Mouse (Mus musculus): ENCODE results near the gene Rnf215.
A peak's percentile ranks its signal among the peaks of the same experiment; 100 is the strongest.
"Not testable (repeated sequence)": the region's sequence is repeated elsewhere in the genome, so short reads cannot be mapped to it uniquely, and the experiment has no call there.

Rnf215 gene

DNA sequence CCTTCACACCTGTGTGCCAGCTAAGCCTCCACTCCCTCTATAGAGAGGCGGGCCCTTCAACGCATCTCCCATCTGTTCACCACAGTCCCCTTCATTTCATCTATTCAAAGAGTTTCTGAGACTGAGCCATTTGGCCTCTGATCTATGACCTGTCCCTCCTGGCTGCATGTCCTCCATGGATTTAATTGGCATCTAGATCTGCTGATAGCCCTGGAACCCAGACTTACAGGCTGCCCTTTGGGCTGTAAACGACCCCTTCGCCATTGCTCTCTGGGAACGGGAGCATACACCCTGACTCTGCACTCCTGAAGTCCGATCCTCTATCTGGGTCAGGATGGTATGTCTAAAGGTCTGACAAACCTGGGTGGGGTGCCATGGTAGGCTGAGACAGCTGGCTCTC, 22.1 kb upstream of the Rnf215 start:
- no peak for DNase-seq (ENCODE audit: inconsistent age in 2 of 2, low spot score in 1 of 2)

DNA sequence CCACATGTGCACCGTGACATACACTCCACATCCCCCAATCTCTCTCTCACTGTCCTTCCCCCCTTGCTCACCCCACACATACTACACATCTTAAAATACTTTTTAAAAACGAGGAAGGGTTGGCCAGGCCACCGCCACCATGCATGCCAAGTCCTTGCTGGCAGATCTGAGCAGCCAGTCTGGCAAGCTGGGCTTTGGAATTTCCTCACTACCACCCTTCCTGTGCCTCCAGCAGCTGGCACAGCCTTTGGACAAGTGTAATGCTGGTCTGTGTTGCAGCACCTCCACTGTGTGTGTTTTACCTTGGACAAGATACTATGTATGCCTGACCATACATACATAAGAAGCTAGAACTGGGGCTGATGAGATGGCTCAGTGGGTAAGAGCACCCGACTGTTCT, 21.5 kb upstream of the Rnf215 start:
- DNase-seq (ENCODE audit: inconsistent age in 2 of 2, low spot score in 1 of 2) = no peak

DNA sequence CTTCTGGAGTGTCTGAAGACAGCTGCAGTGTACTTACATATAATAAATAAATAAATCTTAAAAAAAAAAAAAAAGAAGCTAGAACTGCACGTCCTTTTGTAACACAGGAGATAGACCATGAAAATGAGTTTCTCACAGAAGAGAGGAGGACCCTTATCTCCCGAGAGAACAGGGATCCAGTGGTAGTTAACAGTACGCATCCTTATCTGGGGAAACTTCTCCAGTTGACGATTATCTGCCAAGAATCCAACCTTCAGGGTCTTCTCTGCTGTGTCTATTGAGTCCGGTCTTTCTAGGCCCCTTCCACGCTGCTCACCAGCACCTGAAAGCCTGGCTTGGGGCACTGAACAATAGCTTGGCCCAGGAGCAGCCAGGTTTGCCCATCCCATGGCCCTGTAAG, 21.0 kb upstream of the Rnf215 start:
- no peak for DNase-seq (ENCODE audit: inconsistent age in 2 of 2, low spot score in 1 of 2)

DNA sequence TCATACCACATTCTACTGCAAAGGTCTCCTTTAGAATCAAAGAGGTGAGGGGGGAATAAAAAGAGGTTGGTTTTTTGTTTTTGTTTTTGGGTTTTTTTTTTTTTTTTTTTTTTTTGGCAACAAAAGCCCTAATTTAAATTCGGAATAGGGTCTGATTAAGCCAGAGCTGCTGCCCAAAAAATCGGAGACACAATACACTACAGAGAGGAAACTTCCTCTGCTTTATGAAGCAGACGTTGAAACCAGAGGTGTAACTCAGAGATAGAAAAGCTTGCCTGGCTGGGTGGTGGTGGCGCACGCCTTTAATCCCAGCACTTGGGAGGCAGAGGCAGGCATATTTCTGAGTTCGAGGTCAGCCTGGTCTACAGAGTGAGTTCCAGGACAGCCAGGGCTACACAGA, 20.5 kb upstream of the Rnf215 start:
- DNase-seq (ENCODE audit: inconsistent age in 2 of 2, low spot score in 1 of 2) = not testable (repeated sequence)

DNA sequence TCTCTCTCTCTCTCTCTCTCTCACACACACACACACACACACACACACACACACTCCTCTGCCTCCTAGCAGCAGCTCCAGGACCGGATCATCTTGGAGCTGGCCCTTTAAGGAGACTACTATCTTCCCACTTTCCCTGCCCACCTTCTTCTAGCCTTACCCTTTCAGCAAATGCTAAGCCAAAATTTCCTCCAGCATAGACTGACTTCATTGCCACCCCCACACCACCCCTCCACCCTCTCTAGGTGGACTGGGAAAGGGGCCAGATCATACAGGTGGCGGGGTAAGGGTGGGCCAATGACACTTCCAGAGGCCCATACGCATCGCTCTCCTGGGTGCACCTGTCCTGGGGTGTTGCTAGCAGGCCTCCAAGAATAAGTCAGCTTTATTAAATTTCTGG, 19.6 kb upstream of the Rnf215 start:
- DNase-seq (ENCODE audit: inconsistent age in 2 of 2, low spot score in 1 of 2) = no peak

DNA sequence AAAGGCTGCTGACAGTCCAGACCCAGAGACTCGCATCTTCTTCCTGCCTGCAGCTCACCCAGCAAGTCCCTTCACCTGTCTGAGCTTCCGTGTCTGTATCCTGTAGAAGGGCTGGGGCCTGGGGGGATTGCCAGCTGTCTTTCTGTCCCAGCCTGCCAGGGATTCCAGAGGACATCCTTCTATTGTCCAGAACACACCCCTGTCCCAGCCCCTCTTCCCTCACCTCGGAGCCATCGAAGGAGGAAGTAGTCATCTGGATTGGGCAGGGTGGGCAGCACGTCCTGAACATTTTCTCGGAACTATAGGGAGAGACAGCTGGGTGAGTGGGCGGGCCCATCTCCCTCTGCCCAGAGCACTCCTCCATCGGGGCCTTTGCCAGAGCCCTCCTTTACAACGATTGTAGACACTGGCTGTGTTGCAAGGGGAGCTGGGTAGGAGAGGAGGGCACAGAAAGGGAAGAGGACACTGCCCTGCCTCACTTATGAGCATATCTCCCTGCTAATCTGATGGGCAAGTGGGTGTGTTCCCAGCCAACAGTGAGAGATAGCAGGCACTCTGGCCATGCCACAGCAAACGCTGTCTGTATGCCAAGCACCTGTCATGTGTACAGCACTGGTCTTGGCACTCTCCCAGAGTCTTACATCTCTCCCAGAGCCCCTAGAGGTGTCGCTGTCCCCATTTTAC, 18.4 kb upstream of the Rnf215 start:
- DNase-seq (ENCODE audit: inconsistent age in 2 of 2, low spot score in 1 of 2) = no peak

DNA sequence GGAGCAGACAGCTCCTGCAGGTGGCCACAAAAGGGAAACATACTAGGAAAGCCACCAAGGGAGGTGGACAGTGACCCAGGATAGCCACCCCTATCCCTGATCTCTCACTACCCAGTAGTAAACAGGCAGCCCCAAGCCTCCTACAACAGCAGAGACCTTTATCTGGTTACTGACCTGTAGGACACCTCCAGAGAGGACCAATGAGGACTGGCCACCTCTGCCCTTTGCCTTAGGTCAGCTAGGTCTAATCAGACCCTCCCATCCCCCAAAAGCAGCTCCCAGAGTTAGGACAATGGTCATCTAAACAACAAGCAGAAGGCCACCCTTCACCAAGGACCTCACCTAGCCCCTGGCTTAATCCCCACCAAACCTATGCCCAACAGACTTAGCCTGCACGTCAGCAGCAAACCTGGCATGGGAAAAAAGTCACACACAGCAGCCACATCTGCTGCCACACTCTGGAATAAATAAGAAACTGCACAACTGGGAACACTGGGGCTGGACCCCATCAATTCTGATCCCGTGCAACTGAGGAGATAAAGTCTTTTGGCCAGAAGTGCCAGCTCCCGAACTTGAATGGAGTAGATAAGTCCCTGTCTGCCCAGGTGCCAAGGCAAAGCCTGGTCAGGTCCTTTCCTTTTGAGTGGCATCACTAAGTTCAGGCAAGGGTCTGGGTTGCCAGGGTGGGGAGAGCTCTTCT, 17.5 kb upstream of the Rnf215 start:
- DNase-seq (ENCODE audit: inconsistent age in 2 of 2, low spot score in 1 of 2) = peak in 1 of 2 experiments; percentile 42

DNA sequence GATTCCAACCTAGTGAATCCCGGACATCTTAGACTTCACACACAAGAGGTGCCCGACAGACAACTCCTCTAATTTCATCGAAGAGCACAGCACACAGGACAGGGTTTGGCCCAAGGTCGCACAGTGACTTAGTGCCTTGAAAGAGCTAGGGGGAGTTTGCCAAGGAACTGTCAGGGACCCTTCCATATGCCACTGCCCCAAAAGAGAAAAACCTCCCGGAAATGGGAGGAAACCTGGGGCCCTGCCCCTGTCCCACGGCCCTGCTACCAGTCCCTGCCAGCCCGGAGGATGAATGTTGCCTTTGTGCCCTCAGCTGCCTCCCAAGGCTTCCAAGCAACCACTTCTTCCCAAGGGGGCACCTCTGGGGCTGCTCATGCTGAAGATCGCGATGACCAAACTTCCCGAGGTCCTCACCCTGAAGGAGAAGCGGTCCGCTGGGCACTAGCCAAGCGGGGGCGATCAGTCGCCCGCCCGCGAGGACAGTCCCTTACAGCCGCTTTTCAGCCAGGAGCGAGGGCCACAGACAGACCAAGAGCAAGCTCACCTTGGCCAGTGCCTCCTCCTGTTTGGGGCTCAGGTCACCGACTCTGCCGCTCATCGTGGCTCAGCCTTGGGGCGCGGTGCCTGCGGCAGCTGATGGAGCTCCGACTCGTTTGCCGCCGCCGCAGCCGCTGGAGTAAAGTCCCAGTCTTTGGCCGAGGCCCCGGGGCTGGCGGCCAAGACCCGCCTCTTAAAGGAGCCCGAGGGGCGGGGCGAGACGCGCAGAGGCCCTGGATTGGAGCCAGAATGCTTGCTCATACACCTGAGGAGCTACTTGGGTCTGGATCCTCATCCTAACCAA, 16.7 kb upstream of the Rnf215 start:
- peak; percentile 65 to 80 for DNase-seq (ENCODE audit: inconsistent age in 2 of 2, low spot score in 1 of 2)

DNA sequence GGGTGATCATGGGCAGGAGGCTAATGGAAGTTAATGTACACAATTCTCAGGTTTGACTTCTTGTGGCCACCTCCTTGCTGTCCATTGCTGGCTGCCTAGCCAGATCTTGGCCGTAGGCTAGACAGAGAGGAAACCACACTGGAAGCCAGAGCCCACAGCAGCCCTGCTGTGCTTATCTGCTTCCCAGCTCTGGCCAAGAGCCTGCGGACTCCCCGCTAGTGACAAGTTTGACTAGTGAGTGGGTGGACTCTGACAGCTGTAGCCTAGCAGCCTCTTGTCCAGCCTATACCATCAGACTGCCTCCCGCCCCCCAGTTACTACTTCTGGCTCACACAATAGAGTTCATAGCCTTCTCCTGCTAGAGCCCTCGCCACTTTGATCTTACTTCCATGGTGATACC, 15.4 kb upstream of the Rnf215 start:
- no peak for DNase-seq (ENCODE audit: inconsistent age in 2 of 2, low spot score in 1 of 2)

DNA sequence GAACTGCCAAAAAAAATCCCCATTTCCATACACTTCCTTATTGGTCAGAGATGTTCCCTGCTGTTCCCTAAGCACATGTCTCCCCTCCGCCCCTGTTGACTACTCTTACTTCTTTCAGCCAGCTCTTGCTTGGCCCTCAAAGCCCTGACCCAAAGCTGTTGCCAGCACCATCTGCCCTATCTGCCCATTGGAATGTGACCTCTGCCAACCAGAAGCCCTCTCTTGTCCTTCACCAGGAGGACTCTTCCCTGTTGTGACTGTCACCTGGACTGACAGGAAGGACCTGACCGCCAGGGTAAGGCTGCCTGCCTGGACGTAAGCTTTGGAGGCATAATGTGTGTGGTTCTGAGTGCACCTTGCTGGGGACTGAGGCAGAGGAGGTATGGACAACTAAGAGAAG, 13.3 kb upstream of the Rnf215 start:
- DNase-seq (ENCODE audit: inconsistent age in 2 of 2, low spot score in 1 of 2) = no peak

DNA sequence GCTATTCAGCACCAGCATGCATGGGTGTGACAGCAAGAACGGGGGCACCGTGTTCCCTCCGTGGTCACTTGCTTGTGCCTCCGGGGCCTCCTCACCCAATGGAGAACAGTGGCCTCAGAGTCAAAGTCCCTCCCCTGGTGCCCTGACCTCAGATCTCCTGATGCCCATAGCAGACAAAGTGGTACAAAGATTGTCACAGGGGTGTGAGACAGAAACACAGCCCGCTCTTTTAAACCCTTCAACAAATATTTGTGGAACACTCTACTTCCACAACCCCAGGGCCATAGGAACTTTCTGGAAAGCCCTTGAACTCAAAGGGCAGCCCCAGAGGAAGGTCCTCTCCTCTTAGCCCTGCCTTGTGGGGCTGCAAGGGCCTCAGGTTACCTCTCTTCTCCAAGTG, 12.8 kb upstream of the Rnf215 start:
- DNase-seq (ENCODE audit: inconsistent age in 2 of 2, low spot score in 1 of 2) = no peak

DNA sequence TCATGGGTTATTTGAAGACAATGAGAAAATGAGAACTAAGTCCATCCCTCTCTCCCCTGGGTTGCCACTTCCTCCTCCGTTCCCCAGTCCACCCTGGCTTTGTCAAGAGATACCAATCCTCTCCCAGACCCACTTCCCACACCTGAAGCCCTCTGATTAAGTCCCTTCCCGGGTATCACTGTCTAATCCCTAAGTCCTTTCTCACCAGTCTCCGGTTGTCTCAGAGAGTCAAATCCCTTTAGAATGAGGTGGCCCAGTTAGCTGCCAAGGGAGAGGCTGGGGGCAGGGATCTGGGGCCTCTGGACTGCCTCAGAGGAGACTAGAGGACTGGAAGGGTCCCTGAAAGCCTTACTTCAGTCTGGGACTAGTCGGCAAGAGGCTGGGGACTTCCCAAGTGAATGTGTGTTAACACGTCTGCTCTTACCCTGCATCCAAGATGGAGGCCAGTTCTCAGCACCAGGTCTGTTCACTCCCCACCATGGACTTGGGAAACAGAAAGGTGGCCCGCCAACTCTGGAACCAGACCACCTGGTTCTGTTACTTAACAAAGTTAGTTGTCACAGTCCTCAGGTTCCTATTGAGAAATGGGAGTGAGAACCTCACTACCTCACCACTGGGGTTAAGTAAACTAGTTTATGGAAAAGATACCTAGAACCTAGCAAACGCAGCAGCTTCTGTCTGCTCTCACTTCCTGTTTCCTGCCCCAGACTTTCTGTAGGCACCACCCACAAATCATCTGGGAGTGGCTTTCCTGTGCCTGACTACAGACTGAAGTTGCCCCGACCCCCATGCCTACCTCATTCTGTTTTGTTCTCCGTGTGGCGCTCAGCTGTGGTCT, 12.0 kb upstream of the Rnf215 start, which contains the start of gene Sec14l2:
Gene Sec14l2, minus strand, starts transcription at position 674 of the 838 bp plus-strand sequence.
- no peak for DNase-seq (ENCODE audit: inconsistent age in 2 of 2, low spot score in 1 of 2)

DNA sequence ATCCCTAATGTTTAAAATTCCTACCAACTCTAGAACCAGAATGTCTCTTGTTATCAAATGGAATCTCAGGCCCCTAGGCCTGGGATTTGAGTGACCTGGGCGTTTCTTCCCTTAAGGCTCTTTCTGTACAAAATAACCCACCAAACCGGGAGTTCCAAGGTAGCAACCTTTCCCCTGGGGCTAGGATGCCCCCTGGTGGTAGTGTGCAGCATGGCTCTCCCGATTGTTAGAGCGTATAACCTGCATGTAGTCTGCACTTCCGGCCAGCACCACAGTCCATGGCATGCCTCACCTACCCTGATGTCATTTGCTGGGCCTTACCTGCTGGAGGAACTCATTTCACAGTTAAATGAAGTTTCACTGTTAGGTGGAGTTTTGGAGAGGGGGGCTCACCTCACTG, 11.1 kb upstream of the Rnf215 start:
- DNase-seq (ENCODE audit: inconsistent age in 2 of 2, low spot score in 1 of 2) = peak in 1 of 2 experiments; percentile 73

DNA sequence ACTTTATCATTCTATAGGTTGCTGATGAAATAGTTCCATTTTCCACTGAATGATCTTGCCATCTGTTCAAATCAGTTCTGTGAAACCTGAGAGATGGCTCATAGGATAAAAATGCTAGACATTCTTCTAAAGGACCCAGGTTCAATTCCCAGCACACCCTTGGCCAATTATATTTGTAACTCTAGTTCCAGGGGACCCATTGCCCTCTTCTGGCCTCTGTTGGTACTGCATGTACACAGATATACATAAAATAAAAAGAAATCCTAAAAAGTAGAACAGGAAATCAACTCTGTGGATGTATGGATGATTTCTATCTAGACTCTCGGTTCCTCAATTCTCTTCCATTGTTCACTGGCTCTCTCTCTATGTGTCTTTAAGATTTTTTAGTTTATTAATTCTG, 7.9 kb upstream of the Rnf215 start:
- DNase-seq (ENCODE audit: inconsistent age in 2 of 2, low spot score in 1 of 2) = no peak

DNA sequence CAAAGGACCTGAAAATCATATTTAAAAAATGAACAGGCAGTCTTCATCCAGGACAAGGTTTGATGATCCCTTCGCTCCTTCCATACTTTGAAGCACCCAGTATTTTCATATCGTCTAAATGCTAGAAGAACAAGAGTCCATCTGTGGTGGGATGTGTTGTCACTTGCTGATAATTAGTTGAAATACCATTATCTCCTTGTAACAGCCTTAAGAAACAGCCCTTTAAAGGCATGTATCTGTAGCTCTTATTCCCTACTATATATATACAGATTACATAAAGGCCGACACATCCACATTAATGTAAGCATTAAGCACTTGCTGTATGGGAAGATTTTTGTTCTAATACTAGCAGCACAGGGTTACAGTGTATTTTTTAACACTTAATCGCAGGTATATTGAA, 6.5 kb upstream of the Rnf215 start:
- not testable (repeated sequence) for DNase-seq (ENCODE audit: inconsistent age in 2 of 2, low spot score in 1 of 2)

DNA sequence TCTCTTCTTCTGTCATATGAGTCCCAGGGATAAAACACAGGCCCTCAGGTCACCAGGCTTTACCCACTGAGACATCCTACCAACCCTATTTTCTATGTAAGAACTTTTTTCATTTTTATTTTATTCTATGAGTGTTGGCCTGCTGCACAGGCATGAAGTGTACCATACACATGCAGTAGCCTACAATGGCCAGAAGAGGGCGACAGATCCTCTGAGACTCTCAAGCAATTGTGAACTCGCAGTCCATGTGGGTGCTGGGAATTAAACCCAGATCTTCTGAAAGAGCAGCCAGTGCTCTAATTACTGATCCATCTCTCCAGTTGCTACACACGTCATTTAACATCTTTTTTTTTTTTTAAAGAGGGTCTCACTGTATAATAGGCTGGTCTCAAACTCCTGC, 1.6 kb upstream of the Rnf215 start:
- DNase-seq (ENCODE audit: inconsistent age in 2 of 2, low spot score in 1 of 2) = peak in 1 of 2 experiments; percentile 44

DNA sequence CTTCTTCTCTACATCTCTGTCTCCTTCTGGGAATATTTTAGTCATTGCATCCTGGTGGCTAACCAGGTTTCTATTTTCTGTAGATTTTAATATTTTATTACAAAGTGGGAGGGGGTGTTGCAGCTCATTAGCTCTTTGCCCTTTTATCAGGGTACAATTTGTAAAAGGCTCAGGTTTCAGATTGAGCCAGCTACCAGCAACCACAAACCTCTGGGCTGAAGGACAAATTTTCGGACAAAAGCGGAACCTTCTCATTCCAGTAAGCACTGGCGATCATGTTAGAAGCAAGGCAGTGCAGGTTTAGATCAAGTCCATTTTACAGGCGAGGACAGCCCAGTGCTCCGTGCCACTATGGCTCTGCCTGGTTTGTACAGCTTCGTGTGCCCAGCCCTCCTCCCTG, 602 bp upstream of the Rnf215 start:
- no peak for DNase-seq (ENCODE audit: inconsistent age in 2 of 2, low spot score in 1 of 2)

DNA sequence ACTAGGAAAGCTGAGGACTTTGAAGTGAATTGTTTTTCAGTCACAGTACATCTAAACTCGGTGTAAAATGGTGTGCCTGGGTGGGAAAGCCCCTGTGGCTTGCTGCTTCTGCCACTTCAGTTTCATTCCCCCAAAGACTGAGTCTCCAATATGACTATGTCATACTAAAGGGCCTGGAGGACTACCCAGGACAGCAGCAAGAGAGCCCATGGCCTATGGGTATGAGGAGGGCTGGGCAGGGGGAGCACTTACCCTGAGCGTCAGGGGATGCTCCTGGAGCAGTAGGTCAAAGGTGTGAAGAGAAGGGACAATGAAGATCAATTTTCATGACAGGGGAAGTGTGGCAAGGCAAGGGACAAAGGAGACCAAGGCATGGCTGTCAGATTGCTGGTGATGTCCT, 4.0 kb downstream of the Rnf215 start:
- no peak for DNase-seq (ENCODE audit: inconsistent age in 2 of 2, low spot score in 1 of 2)

DNA sequence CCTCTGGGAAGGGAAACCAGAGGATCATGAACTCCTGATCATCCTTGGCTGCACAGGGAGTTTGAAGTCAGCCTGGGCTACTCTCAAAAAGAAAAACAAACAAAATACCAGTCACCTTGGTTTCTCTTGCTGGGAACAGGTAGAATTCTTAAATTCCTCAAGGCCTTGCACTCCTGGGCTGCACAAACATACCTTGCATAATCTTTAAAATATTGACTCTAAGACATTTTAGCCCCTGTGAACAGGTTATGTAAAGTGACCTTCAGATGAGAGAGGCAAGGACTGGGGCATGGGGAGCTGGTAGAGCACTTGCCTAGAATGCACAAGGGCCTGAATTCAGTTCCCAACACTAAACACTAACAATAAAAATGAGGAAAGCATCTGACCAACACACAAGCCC, 6.5 kb downstream of the Rnf215 start:
- DNase-seq (ENCODE audit: inconsistent age in 2 of 2, low spot score in 1 of 2) = no peak

DNA sequence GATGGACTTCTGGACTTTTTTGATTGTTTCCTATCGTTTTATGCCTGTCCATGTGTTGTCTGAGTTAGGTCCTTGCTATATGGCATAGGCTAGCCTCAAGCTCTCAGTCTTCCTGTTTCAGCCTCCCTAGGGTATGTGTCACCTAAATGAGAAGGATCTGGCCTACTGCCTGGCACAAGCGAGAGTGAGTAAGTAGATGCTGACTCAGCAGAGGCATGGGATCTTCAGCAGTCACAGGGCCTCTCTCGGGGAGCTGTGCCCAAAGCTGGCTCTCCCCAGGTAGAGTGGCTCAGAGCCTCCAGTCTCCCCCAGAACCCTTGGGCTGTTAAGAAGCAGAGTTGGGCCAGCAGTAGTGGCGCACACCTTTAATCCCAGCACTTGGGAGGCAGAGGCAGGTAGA, 7.3 kb downstream of the Rnf215 start:
- no peak for DNase-seq (ENCODE audit: inconsistent age in 2 of 2, low spot score in 1 of 2)
